ENCODE assay signal across 9 mouse cellular contexts in the genomic region with DNA sequence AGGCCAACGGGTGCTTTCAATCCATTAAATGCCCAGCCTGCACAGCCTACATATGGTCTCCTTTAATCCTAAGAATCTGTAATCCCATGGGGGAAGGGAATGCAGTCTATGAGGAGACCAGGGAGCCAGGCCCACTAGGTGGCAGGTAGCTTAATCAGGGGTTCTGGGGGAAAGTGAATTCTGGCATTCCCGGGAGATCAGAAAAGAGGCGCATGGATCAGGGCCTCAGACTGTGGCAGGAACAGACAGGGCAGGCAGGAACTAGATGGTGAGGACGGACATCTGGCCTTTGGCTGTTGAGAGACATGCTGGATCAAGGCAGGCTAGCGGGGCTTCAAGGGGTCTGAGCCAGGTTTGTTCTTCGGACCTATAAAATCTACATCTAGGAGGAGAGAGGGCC. TPM values are rescaled to one million over a fixed set of nuclear protein-coding genes. Genes with fewer than 3 reads are reported as not detected.
DNase-seq lines count a peak whose midpoint lies in the region; ATAC-seq lines count a peak whose summit lies in the region.
"Had no signal": no experiment of that assay in that cellular context is flagged by ENCODE, and none has a peak within 500 bp of the region (broad histone marks: within the 10 kb centered on the region; RNA-seq: fewer than 3 reads in every experiment).

No protein-coding gene starts in this region.

- no peak for ATAC-seq in heart, embryonic 13.5 days (ENCODE audit: extremely low read depth, insufficient number of reproducible peaks, low FRiP score, low TSS enrichment)
- ATAC-seq in forebrain, embryonic 16.5 days = no peak

- peak overlapping the region; percentile 64; the same call in 1 of the 2 replicates for H3K4me3 ChIP-seq in heart, embryonic 13.5 days
- peak overlapping the region; percentile 58 for H3K4me3 ChIP-seq in forebrain, embryonic 16.5 days (replicated peaks; ENCODE audit: low read length)
- peak overlapping the region; percentile 70 for H3K4me3 ChIP-seq in midbrain, embryonic 10.5 days

- no peak for DNase-seq in heart, postnatal 4 days
- peak; percentile 53 for DNase-seq in brain, adult 2 months (ENCODE audit: low read depth, low spot score)
- DNase-seq in midbrain, embryonic 10.5 days (ENCODE audit: low spot score) = no peak
- no peak for DNase-seq in adrenal gland, adult 8-10 months
- no peak for DNase-seq in urinary bladder, adult 2 months (ENCODE audit: low spot score)
- no peak for DNase-seq in kidney, postnatal 36 days

- WGBS in heart, embryonic 13.5 days = 67% methylated on average over 6 of the region's 6 CpGs
- WGBS in forebrain, embryonic 16.5 days = 54% methylated on average over 6 of the region's 6 CpGs
- 55% methylated on average over 6 of the region's 6 CpGs for WGBS in midbrain, embryonic 10.5 days

- H3K9ac ChIP-seq in heart, embryonic 13.5 days = peak overlapping the region; percentile 83; the same call in 1 of the 2 replicates
- H3K9ac ChIP-seq in forebrain, embryonic 16.5 days (replicated peaks; ENCODE audit: low read depth, low read length) = peak overlapping the region; percentile 62

- H3K27ac ChIP-seq in heart, embryonic 13.5 days (replicated peaks) = no peak overlapping the region
- no peak overlapping the region for H3K27ac ChIP-seq in forebrain, embryonic 16.5 days (ENCODE audit: low read length)
- peak overlapping the region; percentile 78 for H3K27ac ChIP-seq in midbrain, embryonic 10.5 days (replicated peaks)

- peaks cover 38% of the 10 kb centered on the region for H3K27me3 ChIP-seq in heart, embryonic 13.5 days (replicated peaks)
- peaks cover 6% of the 10 kb centered on the region for H3K27me3 ChIP-seq in forebrain, embryonic 16.5 days (replicated peaks; ENCODE audit: control insufficient read depth, insufficient read depth, low read length)
- peaks cover 46% of the 10 kb centered on the region for H3K27me3 ChIP-seq in midbrain, embryonic 10.5 days (ENCODE audit: low read depth, poor library complexity, severe bottlenecking)

- H3K36me3 ChIP-seq in heart, embryonic 13.5 days = peaks cover 31% of the 10 kb centered on the region
- H3K36me3 ChIP-seq in forebrain, embryonic 16.5 days (ENCODE audit: control insufficient read depth, insufficient read depth) = no peaks in the 10 kb centered on the region
- peaks cover 19% of the 10 kb centered on the region for H3K36me3 ChIP-seq in midbrain, embryonic 10.5 days

- peaks cover 43% of the 10 kb centered on the region for H3K4me1 ChIP-seq in heart, embryonic 13.5 days
- peaks cover 37% of the 10 kb centered on the region for H3K4me1 ChIP-seq in forebrain, embryonic 16.5 days (replicated peaks; ENCODE audit: control insufficient read depth, insufficient read depth, low read length)
- peaks cover 53% of the 10 kb centered on the region for H3K4me1 ChIP-seq in midbrain, embryonic 10.5 days

- H3K9me3 ChIP-seq in heart, embryonic 13.5 days = no peaks in the 10 kb centered on the region
- no peaks in the 10 kb centered on the region for H3K9me3 ChIP-seq in forebrain, embryonic 16.5 days (ENCODE audit: control insufficient read depth, low read length)
- H3K9me3 ChIP-seq in midbrain, embryonic 10.5 days (replicated peaks) = no peaks in the 10 kb centered on the region; the same call in 1 of the 2 replicates

- H3K4me2 ChIP-seq in heart, embryonic 13.5 days = peak overlapping the region; percentile 89
- peak overlapping the region; percentile 64 for H3K4me2 ChIP-seq in forebrain, embryonic 16.5 days (ENCODE audit: low read length)

RNA-seq across cellular contexts. Expression of a gene that starts 1.7 kb away (rescaled TPM):
- 18.2 and 21.8 TPM in 2 replicates for polyA plus RNA-seq in heart, embryonic 13.5 days (2015; fragmentation: Nextera tagmentation; extraction: Ambion mirVana)
- total RNA-seq in heart, postnatal 4 days (2021) = 10 to 100 TPM; 41.8 to 42.9 TPM
- polyA plus RNA-seq in forebrain, embryonic 16.5 days (2015; fragmentation: Nextera tagmentation; extraction: Ambion mirVana) = 49.6 and 75.5 TPM in 2 replicates
- polyA plus RNA-seq in midbrain, embryonic 10.5 days (2016; fragmentation: Nextera tagmentation; extraction: Ambion mirVana) = 12.8 and 15.1 TPM in 2 replicates
- total RNA-seq in adrenal gland, adult 8-10 months (2022) = 100 to 1,000 TPM in 1 of 4 experiments, 10 to 100 TPM in 3; 57.1 to 119 (median 84.1) TPM
- polyA plus RNA-seq in urinary bladder, adult 2 months (2012; rRNA removed) = 44.1 and 45.2 TPM in 2 replicates

RNA-seq across cellular contexts. Expression of a gene that starts 4.5 kb away (rescaled TPM):
- polyA plus RNA-seq in heart, embryonic 13.5 days (2015; fragmentation: Nextera tagmentation; extraction: Ambion mirVana) = 64.5 and 64.9 TPM in 2 replicates
- total RNA-seq in heart, postnatal 4 days (2021) = 10 to 100 TPM; 22.4 to 23.6 TPM
- 76.6 and 80.3 TPM in 2 replicates for polyA plus RNA-seq in forebrain, embryonic 16.5 days (2015; fragmentation: Nextera tagmentation; extraction: Ambion mirVana)
- polyA plus RNA-seq in midbrain, embryonic 10.5 days (2016; fragmentation: Nextera tagmentation; extraction: Ambion mirVana) = 76.2 and 82.5 TPM in 2 replicates
- total RNA-seq in adrenal gland, adult 8-10 months (2022) = 100 to 1,000 TPM; 100 to 146 (median 129) TPM
- 74.4 and 89.6 TPM in 2 replicates for polyA plus RNA-seq in urinary bladder, adult 2 months (2012; rRNA removed)

RNA-seq across cellular contexts. Expression of a gene that starts 20.1 kb away (rescaled TPM):
- polyA plus RNA-seq in heart, embryonic 13.5 days (2015; fragmentation: Nextera tagmentation; extraction: Ambion mirVana) = not detected in 2 replicates
- not detected for total RNA-seq in heart, postnatal 4 days (2021)
- polyA plus RNA-seq in forebrain, embryonic 16.5 days (2015; fragmentation: Nextera tagmentation; extraction: Ambion mirVana) = not detected in 2 replicates
- not detected in 2 replicates for polyA plus RNA-seq in midbrain, embryonic 10.5 days (2016; fragmentation: Nextera tagmentation; extraction: Ambion mirVana)
- total RNA-seq in adrenal gland, adult 8-10 months (2022) = not detected
- not detected in 2 replicates for polyA plus RNA-seq in urinary bladder, adult 2 months (2012; rRNA removed)
- total RNA-seq: heart, adult 18-20 months had no signal

RNA-seq across cellular contexts. Expression of a gene that starts 24.2 kb away (rescaled TPM):
- 84.3 and 96.3 TPM in 2 replicates for polyA plus RNA-seq in heart, embryonic 13.5 days (2015; fragmentation: Nextera tagmentation; extraction: Ambion mirVana)
- total RNA-seq in heart, postnatal 4 days (2021) = 10 to 100 TPM; 54.6 to 55.7 TPM
- 91.4 and 91.6 TPM in 2 replicates for polyA plus RNA-seq in forebrain, embryonic 16.5 days (2015; fragmentation: Nextera tagmentation; extraction: Ambion mirVana)
- polyA plus RNA-seq in midbrain, embryonic 10.5 days (2016; fragmentation: Nextera tagmentation; extraction: Ambion mirVana) = 60.6 and 61.7 TPM in 2 replicates
- total RNA-seq in adrenal gland, adult 8-10 months (2022) = 100 to 1,000 TPM; 129 to 143 (median 134) TPM
- 154 and 160 TPM in 2 replicates for polyA plus RNA-seq in urinary bladder, adult 2 months (2012; rRNA removed)

RNA-seq across cellular contexts. Expression of a gene that starts 38.1 kb away (rescaled TPM):
- polyA plus RNA-seq in heart, embryonic 13.5 days (2015; fragmentation: Nextera tagmentation; extraction: Ambion mirVana) = not detected in 2 replicates
- under 1 TPM in 1 of 2 experiments, not detected in 1; 0.07 TPM for total RNA-seq in heart, postnatal 4 days (2021)
- polyA plus RNA-seq in forebrain, embryonic 16.5 days (2015; fragmentation: Nextera tagmentation; extraction: Ambion mirVana) = not detected in 2 replicates
- not detected in 2 replicates for polyA plus RNA-seq in midbrain, embryonic 10.5 days (2016; fragmentation: Nextera tagmentation; extraction: Ambion mirVana)
- under 1 TPM in 2 of 4 experiments, not detected in 2; 0.06 to 0.08 TPM for total RNA-seq in adrenal gland, adult 8-10 months (2022)
- 0.04 and 0.10 TPM in 2 replicates for polyA plus RNA-seq in urinary bladder, adult 2 months (2012; rRNA removed)
